Comparison of ENCODE assay signal across 8 mouse cellular contexts in the genomic region with DNA sequence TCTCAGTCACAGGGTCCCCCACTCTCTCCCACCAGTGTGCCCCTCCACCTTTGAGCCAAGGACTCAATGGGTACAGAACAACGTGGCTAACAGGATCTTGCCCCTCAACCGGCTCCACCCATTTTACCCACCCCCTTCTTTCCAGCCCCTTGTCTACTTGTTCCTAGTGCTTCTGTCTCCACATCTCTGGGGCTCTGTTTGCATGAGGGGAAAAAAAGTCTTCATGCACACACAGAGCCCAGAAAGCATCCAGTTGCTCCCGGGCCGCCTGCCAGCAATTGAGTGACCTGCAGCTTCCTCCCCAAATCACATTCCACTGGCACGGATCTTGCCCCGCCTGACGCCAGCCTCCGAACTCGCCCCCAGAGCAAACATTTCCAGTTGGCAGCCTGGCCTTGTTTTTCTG. TPM values are rescaled to one million over a fixed set of nuclear protein-coding genes. Genes with fewer than 3 reads are reported as not detected.
DNase-seq lines count a peak whose midpoint lies in the region; ATAC-seq lines count a peak whose summit lies in the region.

No protein-coding gene starts in this region.

- H3K9me3 ChIP-seq in intestine, embryonic 15.5 days: no peaks in the 10 kb centered on the region
- no peaks in the 10 kb centered on the region for H3K9me3 ChIP-seq in stomach, embryonic 16.5 days (replicated peaks; ENCODE audit: control insufficient read depth, low read length)

- WGBS in intestine, embryonic 15.5 days: 10% methylated on average over 9 of the region's 9 CpGs
- 10% methylated on average over 9 of the region's 9 CpGs for WGBS in stomach, embryonic 16.5 days

- no peaks in the 10 kb centered on the region for H3K36me3 ChIP-seq in intestine, embryonic 15.5 days
- no peaks in the 10 kb centered on the region for H3K36me3 ChIP-seq in stomach, embryonic 16.5 days (ENCODE audit: control insufficient read depth, insufficient read depth, low read length)

- H3K4me2 ChIP-seq in intestine, embryonic 15.5 days (replicated peaks): peak overlapping the region; percentile 32; the same call in 1 of the 2 replicates
- H3K4me2 ChIP-seq in stomach, embryonic 16.5 days (ENCODE audit: low read depth, low read length): peak overlapping the region; percentile 8

- H3K9ac ChIP-seq in intestine, embryonic 15.5 days: no peak overlapping the region
- 0 out of 2 replicates have a peak overlapping the region, but pooled peaks have one; percentile 45 for H3K9ac ChIP-seq in stomach, embryonic 16.5 days (ENCODE audit: low read length)

- DNase-seq in adrenal gland, adult (ENCODE audit: inconsistent age in 2 of 2, low spot score in 1 of 2): peak; percentile 81 to 90
- DNase-seq in cerebellum, postnatal 10 days: peak; percentile 86 to 92
- DNase-seq in gastrocnemius, postnatal 14 days: peak; percentile 96
- peak; percentile 45 to 47 for DNase-seq in left cerebral cortex, adult 18-20 months (ENCODE audit: low spot score in 2 of 2)
- peak; percentile 98 for DNase-seq in lung, postnatal 36 days

- H3K4me1 ChIP-seq in intestine, embryonic 15.5 days (replicated peaks): peaks cover 38% of the 10 kb centered on the region
- peaks cover 39% of the 10 kb centered on the region for H3K4me1 ChIP-seq in stomach, embryonic 16.5 days (ENCODE audit: control insufficient read depth, insufficient read depth, low read length)

- no peaks in the 10 kb centered on the region for H3K27me3 ChIP-seq in intestine, embryonic 15.5 days (replicated peaks)
- no peaks in the 10 kb centered on the region; the same call in 1 of the 2 replicates for H3K27me3 ChIP-seq in stomach, embryonic 16.5 days (ENCODE audit: control insufficient read depth, insufficient read depth, low read length)

- no peak overlapping the region for H3K4me3 ChIP-seq in intestine, embryonic 15.5 days (replicated peaks)
- no peak overlapping the region for H3K4me3 ChIP-seq in stomach, embryonic 16.5 days (replicated peaks; ENCODE audit: low read length)

- peak; percentile 76 for ATAC-seq in intestine, embryonic 15.5 days
- ATAC-seq in stomach, embryonic 16.5 days (ENCODE audit: insufficient read depth, low FRiP score): peak; percentile 72
- ATAC-seq in megakaryocyte progenitor cell, adult 5-6 weeks (replicated peaks; ENCODE audit: poor library complexity): no peak

- intact Hi-C loops in gastrocnemius, postnatal 14 days (cut with DNase I; ENCODE audit: low total_unique reads): no loop called here

- peak overlapping the region; percentile 85 for H3K27ac ChIP-seq in intestine, embryonic 15.5 days
- H3K27ac ChIP-seq in stomach, embryonic 16.5 days (ENCODE audit: low read length): peak overlapping the region; percentile 91

RNA-seq across cellular contexts. Expression of a gene that starts 8.8 kb away (rescaled TPM):
- 1 to 10 TPM; 5.3 to 7.1 TPM for total RNA-seq in gastrocnemius, postnatal 14 days (2021)
- 9.4 and 9.6 TPM in 2 replicates for polyA plus RNA-seq in intestine, embryonic 15.5 days (2015; fragmentation: Nextera tagmentation; extraction: Ambion mirVana)
- total RNA-seq in left cerebral cortex, adult 18-20 months (2021): 1 to 10 TPM; 1.6 to 2.3 TPM
- polyA plus RNA-seq in stomach, embryonic 16.5 days (2015; fragmentation: Nextera tagmentation; extraction: Ambion mirVana): 8.6 and 9.2 TPM in 2 replicates
- total RNA-seq in megakaryocyte progenitor cell, adult 5-6 weeks (2015): not detected in 2 replicates
- not detected in 2 replicates for total RNA-seq in megakaryocyte progenitor cell, adult 5-6 weeks (2017)

Comparison
In these comparisons a context has a peak if more than half of its experiments do, and no peak if none do; other contexts are left out.
1. DNase-seq: peak in every context shown above with its lines; median percentile 98 in lung, postnatal 36 days; 96 in gastrocnemius, postnatal 14 days; 89 in cerebellum, postnatal 10 days; 86 in adrenal gland, adult; 46 in left cerebral cortex, adult 18-20 months.